In the genomic region with DNA sequence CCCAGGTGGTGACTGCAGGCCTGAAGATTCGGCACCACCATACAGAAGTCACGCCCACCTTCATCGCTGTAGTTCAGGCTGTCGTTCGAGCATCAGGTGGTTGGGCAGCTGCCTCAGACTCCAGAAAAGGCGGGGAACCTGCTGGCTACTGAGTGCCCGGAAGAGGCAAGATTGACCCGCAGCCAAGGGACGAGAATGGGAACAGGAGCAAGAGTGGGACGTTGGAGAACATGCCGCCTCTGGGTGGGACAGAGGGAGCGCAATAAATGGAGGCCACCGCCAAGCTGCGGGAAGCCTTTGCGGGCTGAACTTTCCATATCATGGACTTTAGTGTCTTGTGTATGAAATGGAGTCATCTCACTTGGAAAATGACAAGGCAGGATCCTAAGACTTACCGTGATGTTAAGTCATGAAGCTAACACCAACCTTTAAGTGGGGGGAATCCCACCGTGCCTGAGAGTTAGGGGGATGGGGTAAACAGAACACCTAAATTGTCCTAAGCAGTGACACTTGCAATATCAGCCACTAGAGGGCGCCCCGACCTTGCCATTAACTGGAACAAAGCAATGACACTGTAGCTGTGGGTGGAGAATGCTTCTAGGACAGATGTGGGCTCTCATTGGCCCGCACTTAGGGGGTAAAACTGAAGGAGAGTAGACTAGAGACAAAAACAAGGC, we compare ENCODE assay signal across 9 mouse cellular contexts. TPM values are rescaled to one million over a fixed set of nuclear protein-coding genes. Genes with fewer than 3 reads are reported as not detected.
DNase-seq lines count a peak whose midpoint lies in the region; ATAC-seq lines count a peak whose summit lies in the region.
"Had no signal": no experiment of that assay in that cellular context is flagged by ENCODE, and none has a peak within 500 bp of the region (broad histone marks: within the 10 kb centered on the region; RNA-seq: fewer than 3 reads in every experiment).

No protein-coding gene starts in this region.

- H3K27me3 ChIP-seq in forebrain, embryonic 11.5 days (ENCODE audit: control insufficient read depth, insufficient read depth, low read length): no peaks in the 10 kb centered on the region
- peaks cover 5% of the 10 kb centered on the region; the same call in 1 of the 2 replicates for H3K27me3 ChIP-seq in heart, embryonic 16.5 days (ENCODE audit: control insufficient read depth, insufficient read depth, low read length)
- H3K27me3 ChIP-seq in liver, embryonic 13.5 days: peaks cover 5% of the 10 kb centered on the region
- no peaks in the 10 kb centered on the region for H3K27me3 ChIP-seq in neural tube, embryonic 12.5 days (replicated peaks)

- peak; percentile 85 for ATAC-seq in forebrain, embryonic 11.5 days (replicated peaks; ENCODE audit: low FRiP score)
- ATAC-seq in heart, embryonic 16.5 days (replicated peaks; ENCODE audit: extremely low read depth, insufficient read depth, low FRiP score): 0 out of 2 replicates have a peak, but pooled peaks have one; percentile 23
- ATAC-seq in liver, embryonic 13.5 days (ENCODE audit: low read depth): no peak
- ATAC-seq in neural tube, embryonic 12.5 days (ENCODE audit: low FRiP score, low read depth): peak; percentile 89

- H3K4me1 ChIP-seq in forebrain, embryonic 11.5 days (replicated peaks; ENCODE audit: control insufficient read depth, insufficient read depth, low read length): 0 out of 2 replicates have a peak, but pooled peaks cover 2% of the 10 kb centered on the region
- peaks cover 32% of the 10 kb centered on the region for H3K4me1 ChIP-seq in heart, embryonic 16.5 days (ENCODE audit: control insufficient read depth, insufficient read depth, low read length)
- peaks cover 18% of the 10 kb centered on the region; the same call in 1 of the 2 replicates for H3K4me1 ChIP-seq in liver, embryonic 13.5 days (replicated peaks)
- H3K4me1 ChIP-seq in neural tube, embryonic 12.5 days: 0 out of 2 replicates have a peak, but pooled peaks cover 2% of the 10 kb centered on the region

- no peaks in the 10 kb centered on the region for H3K36me3 ChIP-seq in forebrain, embryonic 11.5 days (ENCODE audit: control insufficient read depth, insufficient read depth, low read length)
- H3K36me3 ChIP-seq in heart, embryonic 16.5 days (ENCODE audit: control insufficient read depth, insufficient read depth): no peaks in the 10 kb centered on the region
- no peaks in the 10 kb centered on the region for H3K36me3 ChIP-seq in liver, embryonic 13.5 days
- H3K36me3 ChIP-seq in neural tube, embryonic 12.5 days: no peaks in the 10 kb centered on the region

- DNase-seq in CD8-positive naive resting alpha-beta T cell, adult 2 months (ENCODE audit: low read depth in 2 of 2, low spot score in 2 of 2): peak; percentile 87 to 94
- DNase-seq in c-Kit-positive CD71-negative TER-119-negative erythroid progenitor cells, embryonic 14.5 days (ENCODE audit: low read depth): peak; percentile 86
- peak; percentile 93 for DNase-seq in forebrain, embryonic 11.5 days (ENCODE audit: low spot score)
- DNase-seq in kidney, postnatal 25 days: peak; percentile 85 to 95
- peak; percentile 58 for DNase-seq in liver, embryonic 13.5 days
- DNase-seq in telencephalon, adult 2 months (ENCODE audit: low read depth, low spot score): peak; percentile 65

- 0 out of 2 replicates have a peak overlapping the region, but pooled peaks have one; percentile 0 for H3K4me2 ChIP-seq in forebrain, embryonic 11.5 days (ENCODE audit: low read depth, low read length, severe bottlenecking)
- H3K4me2 ChIP-seq in heart, embryonic 16.5 days (ENCODE audit: low read depth, low read length): peak overlapping the region; percentile 24
- no peak overlapping the region for H3K4me2 ChIP-seq in liver, embryonic 13.5 days
- peak overlapping the region; percentile 45 for H3K4me2 ChIP-seq in neural tube, embryonic 12.5 days (replicated peaks)

- no peak overlapping the region for H3K4me3 ChIP-seq in forebrain, embryonic 11.5 days (ENCODE audit: low read depth, low read length)
- H3K4me3 ChIP-seq in heart, embryonic 16.5 days (ENCODE audit: low read length): 0 out of 2 replicates have a peak overlapping the region, but pooled peaks have one; percentile 13
- H3K4me3 ChIP-seq in liver, embryonic 13.5 days (replicated peaks): no peak overlapping the region
- no peak overlapping the region for H3K4me3 ChIP-seq in neural tube, embryonic 12.5 days
- H3K4me3 ChIP-seq: erythroblast, embryonic 14.5 days had no signal

- WGBS in forebrain, embryonic 11.5 days: 22% methylated on average over 20 of the region's 20 CpGs
- 18% methylated on average over 20 of the region's 20 CpGs for WGBS in heart, embryonic 16.5 days
- 23% methylated on average over 20 of the region's 20 CpGs for WGBS in liver, embryonic 13.5 days (ENCODE audit: insufficient replicate concordance)
- 22% methylated on average over 20 of the region's 20 CpGs for WGBS in neural tube, embryonic 12.5 days

- H3K27ac ChIP-seq in forebrain, embryonic 11.5 days (ENCODE audit: low read depth, low read length): no peak overlapping the region
- no peak overlapping the region for H3K27ac ChIP-seq in heart, embryonic 16.5 days (ENCODE audit: low read length)
- no peak overlapping the region for H3K27ac ChIP-seq in liver, embryonic 13.5 days
- no peak overlapping the region for H3K27ac ChIP-seq in neural tube, embryonic 12.5 days

- H3K9ac ChIP-seq in forebrain, embryonic 11.5 days (ENCODE audit: low read length): no peak overlapping the region; the same call in 1 of the 2 replicates
- H3K9ac ChIP-seq in heart, embryonic 16.5 days (ENCODE audit: low read length): no peak overlapping the region
- H3K9ac ChIP-seq in liver, embryonic 13.5 days: no peak overlapping the region
- no peak overlapping the region for H3K9ac ChIP-seq in neural tube, embryonic 12.5 days

- H3K9me3 ChIP-seq in forebrain, embryonic 11.5 days (ENCODE audit: control insufficient read depth, low read length): no peaks in the 10 kb centered on the region
- no peaks in the 10 kb centered on the region for H3K9me3 ChIP-seq in heart, embryonic 16.5 days (replicated peaks; ENCODE audit: control insufficient read depth, low read length)
- H3K9me3 ChIP-seq in liver, embryonic 13.5 days (replicated peaks): no peaks in the 10 kb centered on the region
- no peaks in the 10 kb centered on the region for H3K9me3 ChIP-seq in neural tube, embryonic 12.5 days

RNA-seq across cellular contexts. Expression of gene Ggt5, which starts 3.1 kb away (rescaled TPM):
- 0.67 and 1.0 TPM in 2 replicates for polyA plus RNA-seq in forebrain, embryonic 11.5 days (2014; fragmentation: Nextera tagmentation; extraction: Ambion mirVana)
- polyA plus RNA-seq in heart, embryonic 16.5 days (2015; fragmentation: Nextera tagmentation; extraction: Ambion mirVana): 9.7 and 11.3 TPM in 2 replicates
- polyA plus RNA-seq in liver, embryonic 13.5 days (2015; fragmentation: Nextera tagmentation; extraction: Ambion mirVana): 0.52 and 0.59 TPM in 2 replicates
- 1.1 and 1.6 TPM in 2 replicates for polyA plus RNA-seq in neural tube, embryonic 12.5 days (2016; fragmentation: Nextera tagmentation; extraction: Ambion mirVana)
- polyA plus RNA-seq: erythroblast, embryonic 14.5 days had no signal

RNA-seq across cellular contexts. Expression of gene Ggt1, which starts 24.6 kb away (rescaled TPM):
- polyA plus RNA-seq in forebrain, embryonic 11.5 days (2014; fragmentation: Nextera tagmentation; extraction: Ambion mirVana): 2.3 and 3.4 TPM in 2 replicates
- 0.89 and 2.4 TPM in 2 replicates for polyA plus RNA-seq in heart, embryonic 16.5 days (2015; fragmentation: Nextera tagmentation; extraction: Ambion mirVana)
- polyA plus RNA-seq in liver, embryonic 13.5 days (2015; fragmentation: Nextera tagmentation; extraction: Ambion mirVana): 4.7 and 5.4 TPM in 2 replicates
- polyA plus RNA-seq in neural tube, embryonic 12.5 days (2016; fragmentation: Nextera tagmentation; extraction: Ambion mirVana): 1.3 and 1.8 TPM in 2 replicates
- polyA plus RNA-seq: erythroblast, embryonic 14.5 days had no signal

RNA-seq across cellular contexts. Expression of gene Lrrc75b, which starts 25.9 kb away (rescaled TPM):
- polyA plus RNA-seq in forebrain, embryonic 11.5 days (2014; fragmentation: Nextera tagmentation; extraction: Ambion mirVana): 2.3 and 3.5 TPM in 2 replicates
- 1.5 and 2.7 TPM in 2 replicates for polyA plus RNA-seq in heart, embryonic 16.5 days (2015; fragmentation: Nextera tagmentation; extraction: Ambion mirVana)
- 0.05 and 0.07 TPM in 2 replicates for polyA plus RNA-seq in liver, embryonic 13.5 days (2015; fragmentation: Nextera tagmentation; extraction: Ambion mirVana)
- polyA plus RNA-seq in neural tube, embryonic 12.5 days (2016; fragmentation: Nextera tagmentation; extraction: Ambion mirVana): 11.8 and 16.7 TPM in 2 replicates
- polyA plus RNA-seq: erythroblast, embryonic 14.5 days had no signal

RNA-seq across cellular contexts. Expression of gene Susd2, which starts 57.8 kb away (rescaled TPM):
- polyA plus RNA-seq in forebrain, embryonic 11.5 days (2014; fragmentation: Nextera tagmentation; extraction: Ambion mirVana): 2.0 and 2.3 TPM in 2 replicates
- polyA plus RNA-seq in heart, embryonic 16.5 days (2015; fragmentation: Nextera tagmentation; extraction: Ambion mirVana): 12.4 and 13.3 TPM in 2 replicates
- 1.0 and 1.4 TPM in 2 replicates for polyA plus RNA-seq in liver, embryonic 13.5 days (2015; fragmentation: Nextera tagmentation; extraction: Ambion mirVana)
- polyA plus RNA-seq in neural tube, embryonic 12.5 days (2016; fragmentation: Nextera tagmentation; extraction: Ambion mirVana): 3.2 and 3.6 TPM in 2 replicates
